8 mouse cellular contexts compared by ENCODE assay signal in genomic region chr4:143411566-143412218, GRCm38 (mm10). TPM values are rescaled to one million over a fixed set of nuclear protein-coding genes. Genes with fewer than 3 reads are reported as not detected.
DNase-seq lines count a peak whose midpoint lies in the region; ATAC-seq and TF ChIP-seq lines count a peak whose summit lies in the region.

No protein-coding gene starts in this region.

- intact Hi-C loops in left cerebral cortex, adult 2 months (cut with DNase I) = no loop called here
- intact Hi-C loops in left cerebral cortex, postnatal 10 days (cut with DNase I) = no loop called here

- DNase-seq in left cerebral cortex, adult 2 months (ENCODE audit: extremely low spot score in 1 of 2, low spot score in 2 of 2) = no peak
- DNase-seq in left cerebral cortex, postnatal 10 days (ENCODE audit: extremely low spot score in 1 of 2, low spot score in 2 of 2) = no peak
- DNase-seq in brain, adult 2 months (ENCODE audit: low read depth, low spot score) = peak; percentile 12
- no peak for DNase-seq in limb, embryonic 11.5 days (ENCODE audit: low spot score)
- DNase-seq in adrenal gland, postnatal 14 days = no peak
- no peak for DNase-seq in thymus, adult 2 months

- peaks cover 26% of the 10 kb centered on the region for H3K36me3 ChIP-seq in forebrain, embryonic 15.5 days
- peaks cover 3% of the 10 kb centered on the region; the same call in 1 of the 2 replicates for H3K36me3 ChIP-seq in limb, embryonic 11.5 days (ENCODE audit: control insufficient read depth, insufficient read depth, low read length)
- H3K36me3 ChIP-seq in midbrain, embryonic 16.5 days (ENCODE audit: control insufficient read depth, insufficient read depth, low read length) = peaks cover 14% of the 10 kb centered on the region
- peaks cover under 1% of the 10 kb centered on the region; the same call in 1 of the 2 replicates for H3K36me3 ChIP-seq in thymus, adult 2 months (ENCODE audit: control insufficient read depth, insufficient read depth, low read length)

- peak; percentile 33 for ATAC-seq in forebrain, embryonic 15.5 days (replicated peaks)
- no peak for ATAC-seq in limb, embryonic 11.5 days (ENCODE audit: insufficient number of reproducible peaks, low FRiP score, low TSS enrichment, low read depth)
- ATAC-seq in midbrain, embryonic 16.5 days = peak; percentile 43

- no peaks in the 10 kb centered on the region for H3K9me3 ChIP-seq in forebrain, embryonic 15.5 days
- no peaks in the 10 kb centered on the region for H3K9me3 ChIP-seq in limb, embryonic 11.5 days (ENCODE audit: control insufficient read depth, low read length)
- no peaks in the 10 kb centered on the region for H3K9me3 ChIP-seq in midbrain, embryonic 16.5 days (replicated peaks; ENCODE audit: control insufficient read depth, low read length, poor library complexity, severe bottlenecking)

- no peak for TF ChIP-seq POLR2A in thymus, adult 2 months (IDR thresholded peaks at IDR 0.05; ENCODE audit: control insufficient read depth, extremely low read depth, insufficient read depth, low read length, poor library complexity)

- H3K9ac ChIP-seq in forebrain, embryonic 15.5 days (replicated peaks) = peak overlapping the region; percentile 61
- H3K9ac ChIP-seq in limb, embryonic 11.5 days (ENCODE audit: low read length) = no peak overlapping the region
- H3K9ac ChIP-seq in midbrain, embryonic 16.5 days (ENCODE audit: low read depth, low read length) = peak overlapping the region; percentile 55; the same call in 1 of the 2 replicates

- no peaks in the 10 kb centered on the region for H3K27me3 ChIP-seq in forebrain, embryonic 15.5 days
- no peaks in the 10 kb centered on the region for H3K27me3 ChIP-seq in limb, embryonic 11.5 days (ENCODE audit: control insufficient read depth, insufficient read depth, low read length)
- H3K27me3 ChIP-seq in midbrain, embryonic 16.5 days (ENCODE audit: control insufficient read depth, insufficient read depth, low read depth, low read length) = no peaks in the 10 kb centered on the region; the same call in 1 of the 2 replicates
- no peaks in the 10 kb centered on the region for H3K27me3 ChIP-seq in thymus, adult 2 months (ENCODE audit: control insufficient read depth, insufficient read depth, low read length)

- no peak for TF ChIP-seq CTCF in left cerebral cortex, adult 2 months (IDR thresholded peaks at IDR 0.05)
- no peak for TF ChIP-seq CTCF in thymus, adult 2 months (IDR thresholded peaks at IDR 0.05; ENCODE audit: borderline replicate concordance, control insufficient read depth, extremely low read depth, insufficient read depth, low read length, poor library complexity)

- 67% methylated on average over 5 of the region's 5 CpGs for WGBS in forebrain, embryonic 15.5 days
- 73% methylated on average over 5 of the region's 5 CpGs for WGBS in limb, embryonic 11.5 days
- 68% methylated on average over 5 of the region's 5 CpGs for WGBS in midbrain, embryonic 16.5 days
- 88% methylated on average over 5 of the region's 5 CpGs for WGBS in thymus, adult 2 months

- H3K4me2 ChIP-seq in forebrain, embryonic 15.5 days (replicated peaks) = peak overlapping the region; percentile 41
- peak overlapping the region; percentile 43 for H3K4me2 ChIP-seq in limb, embryonic 11.5 days (ENCODE audit: low read depth, severe bottlenecking)
- peak overlapping the region; percentile 62 for H3K4me2 ChIP-seq in midbrain, embryonic 16.5 days (ENCODE audit: low read length)

- H3K4me3 ChIP-seq in left cerebral cortex, adult 2 months = peak overlapping the region; percentile 62
- peak overlapping the region; percentile 72 for H3K4me3 ChIP-seq in forebrain, embryonic 15.5 days
- peak overlapping the region; percentile 52 for H3K4me3 ChIP-seq in limb, embryonic 11.5 days (ENCODE audit: low read depth, low read length)
- H3K4me3 ChIP-seq in midbrain, embryonic 16.5 days (ENCODE audit: low read depth, low read length) = peak overlapping the region; percentile 54
- no peak overlapping the region for H3K4me3 ChIP-seq in thymus, adult 2 months (ENCODE audit: control insufficient read depth, insufficient read depth, low read length)

- peak overlapping the region; percentile 91 for H3K27ac ChIP-seq in left cerebral cortex, adult 2 months
- H3K27ac ChIP-seq in forebrain, embryonic 15.5 days (replicated peaks) = peak overlapping the region; percentile 95
- no peak overlapping the region for H3K27ac ChIP-seq in limb, embryonic 11.5 days (replicated peaks; ENCODE audit: low read depth, low read length)
- H3K27ac ChIP-seq in midbrain, embryonic 16.5 days (ENCODE audit: low read length) = peak overlapping the region; percentile 60; the same call in 1 of the 2 replicates
- no peak overlapping the region for H3K27ac ChIP-seq in thymus, adult 2 months (ENCODE audit: control insufficient read depth, insufficient read depth, low read length)

- H3K4me1 ChIP-seq in forebrain, embryonic 15.5 days = peaks cover 6% of the 10 kb centered on the region
- no peaks in the 10 kb centered on the region for H3K4me1 ChIP-seq in limb, embryonic 11.5 days (ENCODE audit: control insufficient read depth, insufficient read depth, low read length)
- H3K4me1 ChIP-seq in midbrain, embryonic 16.5 days (ENCODE audit: control insufficient read depth, insufficient read depth, low read length) = peaks cover 5% of the 10 kb centered on the region
- H3K4me1 ChIP-seq in thymus, adult 2 months (replicated peaks; ENCODE audit: control insufficient read depth, insufficient read depth, low read length) = peaks cover 4% of the 10 kb centered on the region

RNA-seq across cellular contexts. Expression of gene Pramef8, which starts 0.5 kb away (rescaled TPM):
- total RNA-seq in left cerebral cortex, adult 2 months (2021) = 10 to 100 TPM; 12.5 to 12.8 TPM
- total RNA-seq in left cerebral cortex, postnatal 10 days (2021) = 10 to 100 TPM in 1 of 2 experiments, 1 to 10 TPM in 1; 9.9 to 13.7 TPM
- polyA plus RNA-seq in forebrain, embryonic 15.5 days (2015; fragmentation: Nextera tagmentation; extraction: Ambion mirVana) = 27.7 and 30.2 TPM in 2 replicates
- polyA plus RNA-seq in limb, embryonic 11.5 days (2014; fragmentation: Nextera tagmentation; extraction: Ambion mirVana) = 16.8 and 19.7 TPM in 2 replicates
- polyA plus RNA-seq in midbrain, embryonic 16.5 days (2015; fragmentation: Nextera tagmentation; extraction: Ambion mirVana) = 25.2 and 27.0 TPM in 2 replicates
- total RNA-seq in adrenal gland, postnatal 14 days (2021) = 8.8 and 10.9 TPM in 2 replicates
- polyA plus RNA-seq in thymus, adult 2 months (2012; rRNA removed) = 13.6 and 14.2 TPM in 2 replicates

RNA-seq across cellular contexts. Expression of gene Pramel1, which starts 17.5 kb away (rescaled TPM):
- total RNA-seq in left cerebral cortex, adult 2 months (2021) = not detected
- total RNA-seq in left cerebral cortex, postnatal 10 days (2021) = not detected
- not detected in 2 replicates for polyA plus RNA-seq in forebrain, embryonic 15.5 days (2015; fragmentation: Nextera tagmentation; extraction: Ambion mirVana)
- polyA plus RNA-seq in limb, embryonic 11.5 days (2014; fragmentation: Nextera tagmentation; extraction: Ambion mirVana) = not detected in 2 replicates
- not detected in 2 replicates for polyA plus RNA-seq in midbrain, embryonic 16.5 days (2015; fragmentation: Nextera tagmentation; extraction: Ambion mirVana)
- total RNA-seq in adrenal gland, postnatal 14 days (2021) = not detected in 2 replicates
- polyA plus RNA-seq in thymus, adult 2 months (2012; rRNA removed) = not detected in 2 replicates

RNA-seq across cellular contexts. Expression of gene Oog4, which starts 38.4 kb away (rescaled TPM):
- total RNA-seq in left cerebral cortex, adult 2 months (2021) = not detected
- total RNA-seq in left cerebral cortex, postnatal 10 days (2021) = not detected
- polyA plus RNA-seq in forebrain, embryonic 15.5 days (2015; fragmentation: Nextera tagmentation; extraction: Ambion mirVana) = not detected in 2 replicates
- polyA plus RNA-seq in limb, embryonic 11.5 days (2014; fragmentation: Nextera tagmentation; extraction: Ambion mirVana) = not detected in 2 replicates
- not detected in 2 replicates for polyA plus RNA-seq in midbrain, embryonic 16.5 days (2015; fragmentation: Nextera tagmentation; extraction: Ambion mirVana)
- not detected in 2 replicates for total RNA-seq in adrenal gland, postnatal 14 days (2021)
- polyA plus RNA-seq in thymus, adult 2 months (2012; rRNA removed) = not detected in 2 replicates

Comparison
In these comparisons a context has a peak if more than half of its experiments do, and no peak if none do; other contexts are left out.
1. H3K27ac ChIP-seq: peak in left cerebral cortex, adult 2 months (single experiment), forebrain, embryonic 15.5 days (single experiment) and midbrain, embryonic 16.5 days (single experiment); none in limb, embryonic 11.5 days (single experiment) and thymus, adult 2 months (single experiment).
2. Peak in every context shown above with its lines, with median percentiles within 50 percentile points of each other: H3K4me2 ChIP-seq.